Mouse (Mus musculus) bone marrow, adult 2 months (tissue): ENCODE data around the gene Cttnbp2.

Experiments used
- CTCF ChIP-seq: fragments of 200-500 bp; IDR thresholded peaks from 2 replicates; pipeline ENCODE4 v1.5.1; 2011; ENCODE audit warnings: low read length, control low read depth; ENCODE audit not compliant: control insufficient read depth, insufficient read depth
- POLR2A ChIP-seq: fragments of 200-500 bp; IDR thresholded peaks from 2 replicates; pipeline ENCODE4 v1.6.1; 2011; ENCODE audit warnings: low read depth, mild to moderate bottlenecking, control low read depth, low read length, borderline replicate concordance; ENCODE audit not compliant: control insufficient read depth

GRCm38 (mm10) chr6:18540396-18540795 lies 25.8 kb upstream of the Cttnbp2 start:
- TF ChIP-seq CTCF, result no peak
- no peak for TF ChIP-seq POLR2A
